Mouse (Mus musculus): ENCODE results near the gene Zfp142.

Zfp142 gene

DNA sequence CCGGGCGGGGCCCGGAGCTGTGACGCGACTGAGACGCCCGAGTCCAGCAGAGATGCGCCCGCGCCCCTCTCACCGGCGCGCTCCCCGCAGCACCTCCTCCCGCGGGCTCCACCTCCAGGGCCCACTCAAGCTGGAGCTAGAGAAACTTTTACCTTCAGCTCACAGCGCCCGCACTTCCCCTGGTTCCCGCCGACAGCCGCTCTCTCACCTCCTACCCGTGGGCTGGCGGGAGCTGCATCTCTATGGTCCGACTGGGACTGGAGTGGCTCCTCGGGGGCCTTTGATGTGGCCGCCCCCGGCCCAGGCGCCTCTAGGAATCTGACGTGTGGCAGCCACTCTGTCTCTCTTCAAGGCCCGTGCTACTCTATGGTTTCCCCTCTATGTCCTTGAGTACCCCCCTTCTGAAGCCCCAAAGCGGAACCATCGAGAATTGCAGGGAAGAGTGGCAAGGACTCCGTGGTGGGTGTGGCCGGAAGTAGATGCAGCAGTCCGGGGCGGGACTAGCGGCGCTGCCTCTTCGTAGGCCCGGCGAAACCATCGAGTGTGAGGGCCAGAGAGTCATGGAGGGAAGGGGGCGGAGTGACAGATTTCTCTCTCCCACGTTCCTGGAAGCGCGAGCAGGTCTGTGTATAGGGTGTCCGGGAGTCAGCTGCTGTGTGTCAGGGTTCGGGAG is at the start of gene Zfp142, which contains the start of gene Bcs1l:
Gene Zfp142 (minus strand): TSS at position 474 of the 673 bp plus-strand sequence.
Gene Bcs1l (plus strand): TSS at position 517 of the 673 bp plus-strand sequence.
- peak; percentile 99 to 100 for DNase-seq (ENCODE audit: inconsistent age in 2 of 2, low spot score in 1 of 2)

DNA sequence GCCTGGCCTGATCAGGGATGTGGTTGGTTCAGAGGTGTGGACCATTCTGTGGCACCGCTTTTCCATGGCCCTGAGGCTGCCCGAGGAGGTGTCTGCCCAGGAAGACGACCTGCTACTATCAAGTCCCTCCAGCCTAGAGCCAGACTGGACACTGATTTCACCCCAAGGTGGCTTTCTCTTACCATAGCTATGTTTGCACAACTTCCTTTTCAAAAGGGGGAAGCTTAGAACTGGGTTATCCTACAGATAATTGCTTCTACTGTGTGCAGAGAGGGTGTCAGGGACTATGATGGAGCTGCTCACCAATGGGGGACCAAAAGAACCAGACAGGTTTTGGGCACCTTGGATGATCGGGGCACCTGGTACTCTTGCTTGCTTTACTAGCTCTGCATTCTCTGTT is 44.7 kb upstream of the Zfp142 start:
- DNase-seq (ENCODE audit: inconsistent age in 2 of 2, low spot score in 1 of 2), result no peak

DNA sequence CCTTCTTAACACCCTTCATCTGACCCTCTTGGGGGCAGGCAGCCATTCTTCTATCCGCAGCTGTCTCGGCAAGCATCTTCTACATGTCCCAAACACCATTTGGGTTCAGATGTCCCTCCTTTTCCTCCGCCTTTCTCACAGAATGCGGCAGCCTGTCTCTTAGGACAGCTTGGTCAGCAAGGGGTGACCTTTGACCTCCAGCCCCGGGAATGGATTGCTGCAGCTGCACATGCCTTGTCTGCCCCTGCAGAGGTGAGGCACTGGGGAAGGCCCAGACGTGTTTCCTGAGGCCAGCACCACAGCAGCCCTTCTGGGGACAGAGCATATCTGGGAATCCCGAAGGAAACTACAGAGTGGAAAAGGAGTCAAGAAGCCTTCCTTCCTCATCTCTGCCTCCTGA is 40.0 kb upstream of the Zfp142 start:
- DNase-seq (ENCODE audit: inconsistent age in 2 of 2, low spot score in 1 of 2), result no peak

DNA sequence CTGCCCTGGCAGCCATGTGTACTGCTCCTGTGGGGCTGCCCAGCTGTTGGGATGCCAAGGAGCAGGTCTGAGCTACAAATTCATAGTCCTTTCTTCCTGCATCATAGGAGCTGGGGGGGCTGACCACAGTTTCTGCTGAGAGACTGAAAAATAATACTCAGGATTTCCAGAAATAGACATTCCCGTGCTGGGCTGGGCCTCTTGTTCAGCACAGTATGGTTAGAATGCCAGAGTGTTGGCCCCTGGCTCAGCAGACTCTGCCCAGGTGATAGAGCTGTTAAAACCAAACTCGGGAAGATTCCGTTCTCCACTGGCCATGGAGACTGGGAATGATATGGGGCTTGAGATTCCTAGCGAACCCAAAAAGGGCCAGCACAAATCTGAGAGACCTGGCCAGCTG is 38.0 kb upstream of the Zfp142 start:
- no peak for DNase-seq (ENCODE audit: inconsistent age in 2 of 2, low spot score in 1 of 2)

DNA sequence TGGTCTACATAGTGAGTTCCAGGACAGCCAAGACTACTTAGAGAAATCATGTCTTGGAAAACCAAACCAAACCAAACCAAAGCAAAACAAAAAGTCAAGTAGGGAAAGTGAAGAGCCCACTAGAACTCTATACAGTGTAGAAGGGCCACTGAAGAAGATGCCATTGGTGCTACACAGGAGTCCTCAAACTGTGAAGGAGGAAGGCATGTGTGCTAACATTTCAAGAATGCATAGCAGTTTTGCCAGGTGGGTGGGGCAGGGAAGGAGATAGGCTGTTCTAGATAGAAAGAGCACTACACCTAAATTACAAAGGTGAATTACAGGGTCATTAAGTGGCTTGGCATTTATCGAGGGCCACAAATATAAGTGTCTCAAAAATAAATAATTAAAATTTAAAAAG is 36.1 kb upstream of the Zfp142 start:
- no peak for DNase-seq (ENCODE audit: inconsistent age in 2 of 2, low spot score in 1 of 2)

DNA sequence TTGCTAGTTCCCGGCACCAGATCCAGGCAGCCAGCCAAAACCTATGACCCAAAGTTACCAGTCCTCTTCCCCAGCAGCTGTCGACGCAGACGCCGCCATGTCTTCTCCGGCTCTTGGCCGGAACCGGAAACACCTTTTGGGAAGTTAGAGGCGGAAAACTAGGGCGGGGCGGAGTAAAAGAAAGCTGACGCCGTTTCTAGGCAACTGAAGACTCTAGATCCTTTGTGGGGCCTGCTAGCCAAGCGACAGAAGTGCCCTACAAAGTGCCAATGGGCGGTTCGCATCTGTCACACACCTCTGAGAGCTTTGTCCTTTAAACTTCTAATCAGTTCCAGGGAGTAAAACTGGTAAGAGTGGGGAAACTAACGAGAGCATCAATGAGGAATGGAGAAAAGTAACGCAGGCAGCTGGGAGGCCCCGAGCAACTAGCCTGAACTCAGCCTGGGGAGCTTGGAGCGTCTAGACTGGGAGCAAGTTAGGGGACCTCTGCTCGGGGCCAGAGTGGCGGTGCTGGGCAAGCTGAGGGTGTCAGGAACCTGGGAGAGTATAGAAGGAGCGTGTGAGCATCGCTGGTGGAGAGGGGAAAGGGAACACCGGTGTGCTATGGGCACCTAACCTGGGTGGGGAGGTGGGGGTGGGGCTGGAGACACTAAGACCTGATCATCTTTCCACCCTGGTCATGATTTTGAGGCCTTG is 13.4 kb upstream of the Zfp142 start, which contains the start of the genes Rnf25 and Stk36:
Gene Rnf25 (minus strand): TSS at position 131 of the 696 bp plus-strand sequence.
Gene Stk36 (plus strand): TSS at position 179 of the 696 bp plus-strand sequence.
- peak; percentile 89 to 95 for DNase-seq (ENCODE audit: inconsistent age in 2 of 2, low spot score in 1 of 2)

DNA sequence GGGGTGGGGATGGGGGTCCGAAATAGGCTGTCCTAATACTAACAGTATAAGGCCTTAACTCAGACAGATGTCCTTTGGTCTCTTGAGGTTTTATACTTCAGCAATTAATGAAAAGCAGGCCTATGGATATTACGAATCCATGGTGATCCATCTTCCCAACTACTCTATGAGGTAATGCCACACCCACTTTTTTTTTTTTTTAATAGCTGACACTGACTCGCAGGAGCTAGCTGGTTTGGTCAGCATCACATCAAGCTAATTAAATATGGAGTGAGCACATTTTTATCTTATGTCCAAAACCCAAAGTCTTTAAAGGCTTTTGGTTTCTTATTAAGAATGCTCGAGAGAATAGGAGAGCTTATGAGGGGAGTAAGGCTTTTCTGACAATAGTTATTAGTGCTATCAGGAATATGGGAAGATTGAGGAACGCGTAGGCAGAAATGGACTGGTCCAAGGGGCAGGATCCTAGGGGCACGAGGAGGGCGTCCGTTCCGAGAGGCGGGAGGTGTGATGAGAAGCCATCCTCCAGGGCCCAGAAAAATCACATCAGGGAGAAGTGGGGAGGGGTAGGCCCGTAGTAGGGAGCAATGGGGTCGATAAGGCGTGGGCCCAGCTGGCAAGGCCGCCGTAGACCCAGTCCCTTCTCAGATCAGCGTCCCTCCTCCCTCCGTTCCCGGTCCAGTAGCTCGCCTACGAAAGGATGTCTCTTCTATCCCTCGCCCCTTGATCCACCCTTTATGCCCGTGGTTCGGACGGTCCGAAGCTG is 12.6 kb upstream of the Zfp142 start:
- no peak for DNase-seq (ENCODE audit: inconsistent age in 2 of 2, low spot score in 1 of 2)

DNA sequence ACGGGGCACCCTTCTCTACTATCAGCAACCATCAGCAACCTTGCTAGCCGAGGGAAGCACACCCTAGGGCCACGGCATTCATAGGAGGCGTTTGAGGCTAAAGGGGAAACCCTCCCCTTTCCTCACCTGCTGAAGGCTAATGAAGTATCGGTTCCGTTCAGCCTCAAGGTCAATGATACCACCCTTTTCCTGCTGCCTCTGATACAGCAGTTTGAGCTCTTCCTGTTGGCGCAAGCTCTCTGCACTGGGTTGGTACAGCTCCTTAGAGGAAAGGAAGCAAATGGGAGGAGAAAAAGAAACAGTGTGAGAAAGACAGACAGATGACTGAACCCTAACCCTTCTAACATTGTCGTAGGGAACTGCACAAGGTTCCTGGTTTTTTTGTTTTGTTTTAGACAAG is 6.4 kb upstream of the Zfp142 start:
- DNase-seq (ENCODE audit: inconsistent age in 2 of 2, low spot score in 1 of 2), result peak in 1 of 2 experiments; percentile 34

DNA sequence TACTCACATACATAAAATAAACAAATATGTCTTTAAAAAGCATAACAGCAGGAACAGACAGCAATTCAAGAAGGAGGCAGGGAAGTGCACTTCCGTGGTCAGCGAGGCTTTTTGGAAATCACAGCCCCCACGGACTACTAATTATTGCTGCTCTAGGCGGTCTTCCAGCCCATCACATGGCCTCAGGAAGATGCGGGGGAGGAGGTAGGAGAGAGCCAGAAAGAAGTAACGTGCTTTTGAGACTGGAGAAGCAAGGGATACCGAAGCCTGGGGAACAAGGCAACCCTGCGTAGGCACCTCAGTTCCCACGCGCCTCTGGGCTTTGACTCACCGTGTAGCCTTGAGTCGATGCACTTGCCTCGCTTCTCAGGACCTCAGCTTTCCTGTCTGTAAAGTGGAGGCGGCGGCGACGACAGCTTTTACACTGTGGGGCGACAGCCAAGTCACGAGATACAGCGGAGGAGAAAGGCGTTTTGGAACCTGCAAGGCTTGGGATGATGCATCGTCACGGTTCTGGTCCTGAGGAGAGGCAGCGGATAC is 743 bp downstream of the Zfp142 start:
- DNase-seq (ENCODE audit: inconsistent age in 2 of 2, low spot score in 1 of 2), result no peak

DNA sequence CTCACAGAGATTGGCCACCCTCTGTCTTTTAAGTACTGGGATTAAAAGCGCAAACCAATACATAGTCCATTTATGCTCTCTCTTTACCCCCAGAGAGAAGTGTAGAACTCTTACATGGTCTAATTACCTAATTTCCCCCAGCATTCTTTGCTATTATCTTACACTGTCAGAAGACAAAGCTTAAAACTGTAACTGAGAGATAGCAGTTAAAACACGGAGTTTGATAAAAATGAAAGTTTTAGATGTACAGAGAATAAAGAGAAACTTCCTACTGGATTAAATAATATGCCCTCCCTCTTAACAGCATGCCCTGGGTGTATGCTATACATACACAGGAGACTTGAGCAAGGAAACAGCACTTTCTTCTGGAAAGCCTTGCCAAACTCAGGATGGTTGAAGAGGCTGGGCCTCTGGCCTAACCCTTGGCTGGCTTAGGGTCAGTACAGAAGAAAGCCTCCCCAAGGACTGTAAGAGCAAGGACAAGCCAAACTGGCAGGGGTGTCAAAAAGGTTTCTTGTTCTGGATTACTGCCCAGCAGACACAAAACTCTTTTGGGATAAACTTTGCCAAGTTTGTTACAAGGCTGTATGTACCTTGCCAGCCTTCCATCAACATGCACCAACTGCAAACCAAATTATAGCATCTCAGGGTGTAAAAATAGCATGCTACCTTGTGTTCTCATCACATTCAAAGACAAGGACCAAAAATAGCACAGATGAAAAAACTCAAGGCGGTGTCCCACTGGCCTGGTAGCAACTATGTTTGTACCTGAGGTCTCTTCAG is 3.2 kb downstream of the Zfp142 start:
- peak in 1 of 2 experiments; percentile 67 for DNase-seq (ENCODE audit: inconsistent age in 2 of 2, low spot score in 1 of 2)

DNA sequence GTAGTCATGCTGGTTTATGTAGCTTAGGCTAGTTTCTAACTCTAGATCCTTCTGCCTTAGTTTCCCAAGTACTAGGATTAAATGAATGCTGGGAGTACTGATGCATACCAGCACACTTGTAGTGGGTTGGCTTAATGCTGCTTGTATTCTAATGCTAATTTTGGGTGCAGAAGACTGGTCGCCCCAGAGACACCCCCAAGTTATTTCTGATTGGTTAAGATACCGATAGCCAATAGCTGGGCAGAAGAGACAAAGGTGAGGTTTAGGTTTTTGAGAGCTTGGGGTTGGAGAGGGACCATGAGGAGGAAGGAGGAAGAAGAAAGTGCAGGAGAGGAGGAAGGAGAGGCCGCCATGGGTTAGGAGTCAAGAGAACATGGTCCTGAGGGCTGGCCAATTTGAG is 5.4 kb downstream of the Zfp142 start:
- no peak for DNase-seq (ENCODE audit: inconsistent age in 2 of 2, low spot score in 1 of 2)

DNA sequence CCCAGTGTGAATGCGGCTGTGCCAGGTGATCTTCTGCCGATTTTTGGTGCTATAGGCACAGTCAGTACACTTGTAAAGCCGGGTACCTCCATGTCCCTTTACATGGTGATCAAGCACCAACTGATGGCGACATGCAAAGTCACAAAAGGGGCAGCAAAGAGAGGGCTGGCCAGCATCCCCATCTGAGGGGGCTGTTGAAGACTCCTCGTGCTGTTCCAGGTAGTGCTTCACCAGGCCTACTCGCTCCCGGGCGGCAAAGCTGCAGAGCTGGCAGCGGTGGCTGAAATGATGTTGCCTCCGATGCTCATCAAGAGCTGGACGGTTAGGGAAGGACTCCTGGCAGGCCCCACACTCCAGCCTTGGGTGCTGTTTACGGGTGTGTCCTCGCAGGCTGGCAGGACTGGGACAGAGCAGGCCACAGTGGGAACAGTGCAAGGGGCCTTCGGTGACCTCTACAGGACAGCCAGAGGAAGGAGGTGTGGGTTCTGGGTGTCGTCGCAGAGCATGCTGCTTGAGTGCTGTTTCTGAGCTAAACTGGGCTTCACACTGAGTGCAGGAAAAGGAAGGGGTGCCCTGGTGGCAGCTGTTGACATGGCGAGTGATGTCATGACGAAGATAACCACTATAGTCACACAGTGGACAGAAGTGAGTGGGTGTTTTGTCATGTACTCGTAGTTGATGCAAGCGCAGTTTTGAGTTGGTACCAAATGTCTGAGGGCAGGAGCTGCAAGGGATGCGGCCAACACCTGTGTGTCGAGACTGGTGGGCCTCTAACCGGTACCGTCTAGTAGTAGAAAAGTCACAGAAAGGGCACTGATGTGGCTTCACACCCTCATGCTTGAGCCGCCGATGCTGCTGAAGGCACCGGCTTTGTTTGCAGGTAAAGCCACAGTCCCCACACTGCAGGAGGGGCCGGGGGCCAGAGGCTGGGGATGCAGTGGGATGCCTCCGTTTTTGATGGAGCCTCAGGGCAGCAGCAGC is 18.0 kb downstream of the Zfp142 start:
- peak in 1 of 2 experiments; percentile 17 for DNase-seq (ENCODE audit: inconsistent age in 2 of 2, low spot score in 1 of 2)

DNA sequence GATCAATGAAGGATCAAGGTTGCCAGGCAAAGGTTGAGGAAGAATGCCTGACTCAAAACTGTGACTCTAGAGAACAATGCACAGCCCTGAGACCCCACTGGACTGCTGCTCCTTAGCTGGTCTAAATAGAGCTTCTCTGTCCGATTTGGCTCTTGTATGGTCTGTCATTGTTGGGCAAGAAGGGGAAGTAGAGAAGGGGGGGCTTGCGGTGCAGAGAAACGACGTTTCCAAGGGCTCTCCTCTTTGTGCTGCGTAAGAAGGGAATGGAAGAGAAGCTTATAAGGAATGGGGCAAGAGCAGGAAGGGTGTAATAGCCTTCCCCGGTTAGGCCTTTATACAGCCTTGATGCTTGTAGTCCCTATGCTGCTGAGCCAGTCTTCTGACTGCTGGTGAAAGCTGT is 22.2 kb downstream of the Zfp142 start:
- no peak for DNase-seq (ENCODE audit: inconsistent age in 2 of 2, low spot score in 1 of 2)

DNA sequence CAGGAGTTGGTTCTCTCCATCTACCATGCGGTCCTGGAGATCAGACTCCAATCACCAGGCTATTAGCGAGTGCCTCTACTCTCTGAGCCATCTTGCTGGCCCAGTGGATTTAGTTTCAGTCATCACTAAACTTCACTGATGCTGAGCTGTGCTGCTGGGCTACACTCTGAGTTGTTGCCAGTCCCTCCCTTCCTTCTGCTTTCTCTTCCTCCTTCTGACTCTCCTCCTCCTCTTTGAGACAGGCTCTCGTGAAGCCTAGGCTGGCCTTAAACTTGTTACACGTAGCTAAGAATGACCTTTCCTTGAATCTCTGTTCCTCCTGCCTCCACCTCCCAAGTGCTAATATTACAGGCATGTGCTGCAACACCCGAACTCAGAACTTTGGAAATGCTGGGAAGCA is 29.0 kb downstream of the Zfp142 start:
- no peak for DNase-seq (ENCODE audit: inconsistent age in 2 of 2, low spot score in 1 of 2)

DNA sequence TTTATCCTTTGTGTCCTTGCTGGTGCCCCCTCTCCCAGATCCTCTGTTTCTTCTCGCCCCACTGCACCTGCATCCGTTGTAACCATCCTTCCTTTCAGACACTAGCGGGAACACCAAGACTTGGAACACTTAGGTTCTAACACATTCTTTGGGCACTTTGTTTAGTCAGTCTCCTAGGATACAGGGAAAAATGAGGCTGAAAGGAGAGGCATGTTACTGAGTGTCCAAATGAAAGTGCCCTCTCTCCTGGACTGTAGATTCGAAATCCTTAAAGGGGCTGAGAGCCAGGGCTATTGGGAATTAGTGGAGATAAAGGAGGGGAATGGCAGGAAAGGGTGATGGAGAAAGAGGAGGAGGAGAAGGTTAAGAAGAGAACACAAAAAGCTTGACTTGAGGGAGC is 43.9 kb downstream of the Zfp142 start, which contains the start of gene Usp37:
Gene Usp37 (minus strand): TSS at position 101 of the 400 bp plus-strand sequence.
- no peak for DNase-seq (ENCODE audit: inconsistent age in 2 of 2, low spot score in 1 of 2)

DNA sequence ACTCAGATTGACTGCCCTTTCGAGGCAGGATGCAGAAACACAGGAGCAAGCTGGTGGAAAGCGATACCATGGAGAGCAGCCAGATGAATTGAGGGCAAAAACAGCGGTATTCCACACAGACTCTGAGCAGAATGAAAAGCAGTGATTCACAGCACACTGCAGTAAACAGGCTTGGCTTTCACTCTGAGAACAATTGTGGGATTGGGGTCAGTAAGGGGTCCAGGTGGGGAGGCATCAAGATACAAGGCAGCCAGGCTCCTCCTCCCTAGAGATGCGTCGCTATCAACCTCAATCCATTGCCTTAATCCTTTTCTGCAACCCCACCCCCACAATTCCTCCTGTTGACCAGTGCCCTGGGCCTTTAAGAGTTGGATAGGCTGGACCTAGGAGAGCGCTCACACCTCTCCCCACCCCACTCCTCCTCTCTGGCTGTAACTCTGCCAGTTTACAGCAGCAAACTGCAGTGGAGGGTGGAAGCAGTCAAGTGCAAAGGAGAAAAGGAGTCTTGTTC is 45.5 kb downstream of the Zfp142 start, which contains the start of gene Plcd4:
Gene Plcd4 (plus strand): TSS at position 438 of the 511 bp plus-strand sequence.
- peak; percentile 17 to 62 for DNase-seq (ENCODE audit: inconsistent age in 2 of 2, low spot score in 1 of 2)

DNA sequence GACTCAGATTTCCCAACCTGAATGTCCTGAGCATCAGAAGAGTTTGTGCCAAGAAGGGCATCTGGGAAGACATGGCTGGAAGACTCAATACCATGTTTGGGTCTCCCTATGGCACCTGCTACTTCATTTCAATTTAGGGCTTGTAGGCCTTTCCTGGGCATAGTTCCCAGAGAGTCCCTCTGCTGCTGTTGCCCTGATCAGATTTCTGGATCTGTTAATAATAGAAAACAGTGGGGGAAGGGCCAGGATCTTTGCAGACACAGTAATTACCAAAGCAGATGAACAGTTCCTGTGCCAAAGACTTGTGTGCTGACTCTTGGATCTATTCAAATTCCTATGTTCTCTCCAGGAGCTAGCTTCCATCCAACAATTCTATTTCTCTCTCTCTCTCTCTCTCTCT is 49.4 kb downstream of the Zfp142 start:
- no peak for DNase-seq (ENCODE audit: inconsistent age in 2 of 2, low spot score in 1 of 2)

DNA sequence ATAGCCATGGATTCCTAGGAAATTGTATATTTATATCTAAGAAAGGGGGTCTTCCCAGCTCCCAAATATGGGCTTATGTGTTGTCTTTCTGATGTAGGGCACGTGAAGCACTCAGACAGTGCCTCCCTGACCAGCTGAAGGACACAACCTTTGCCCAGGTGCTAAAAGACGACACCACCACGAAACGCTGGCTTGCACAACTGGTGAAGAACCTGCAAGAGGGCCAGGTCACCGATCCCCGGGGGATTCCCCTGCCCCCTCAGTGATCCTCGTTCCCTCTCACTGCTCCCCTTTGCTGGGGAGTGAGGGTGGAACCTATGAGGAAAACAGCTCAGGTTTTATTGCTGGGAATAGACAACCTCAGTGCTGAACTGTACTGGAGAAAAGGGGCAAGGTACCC is 59.5 kb downstream of the Zfp142 start:
- DNase-seq (ENCODE audit: inconsistent age in 2 of 2, low spot score in 1 of 2), result no peak

DNA sequence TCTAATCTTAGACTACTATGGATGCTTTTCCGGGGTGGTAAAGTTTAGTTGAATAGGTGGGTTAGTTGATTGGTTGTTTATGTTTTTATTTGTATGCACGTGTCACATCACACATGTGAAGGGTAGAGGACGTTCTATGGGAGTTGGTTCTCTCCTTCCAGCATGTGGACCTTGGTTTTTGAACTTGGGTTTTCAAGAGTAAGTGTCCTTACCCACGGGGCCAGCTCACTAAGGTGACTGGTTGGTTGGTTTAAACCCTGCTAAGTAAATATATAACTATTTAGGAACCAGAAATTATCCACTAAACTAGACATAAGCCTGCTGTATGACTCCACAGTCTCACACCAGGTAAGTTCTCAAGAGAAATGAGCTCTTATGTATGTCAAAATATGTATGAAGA is 63.3 kb downstream of the Zfp142 start:
- no peak for DNase-seq (ENCODE audit: inconsistent age in 2 of 2, low spot score in 1 of 2)
